Mouse (Mus musculus): ENCODE measurements around the gene Mrpl4. TPM values are rescaled to one million over a fixed set of nuclear protein-coding genes. Genes with fewer than 3 reads are reported as not detected.

The Mrpl4 gene
- total and polyA plus RNA-seq, 3 experiments: 38.4 to 129 (median 39.1) TPM

GRCm38 (mm10) chr9:20975431-20976215, 26.9 kb upstream of the Mrpl4 start:
- Histone ChIP-seq H3K9me3 (replicated peaks) (no peaks in the 10 kb centered on the region), H3K27me3 (ENCODE audit: insufficient read depth, low read length) (peaks cover 4% of the 10 kb centered on the region; the same call in 1 of the 2 replicates), H3K4me1 (ENCODE audit: insufficient read depth, low read depth, low read length) (peaks cover 69% of the 10 kb centered on the region), H3K4me3 (ENCODE audit: low read depth, low read length) (peak overlapping the region; percentile 81), H3K36me3 (replicated peaks) (peaks cover 10% of the 10 kb centered on the region)
- TF ChIP-seq POLR2AphosphoS5 (IDR thresholded peaks at IDR 0.05; ENCODE audit: insufficient replicate concordance, low read depth, low read length) (no peak), CTCF (IDR thresholded peaks at IDR 0.05; ENCODE audit: low read depth, low read length) (no peak), GATA1 (IDR thresholded peaks at IDR 0.05; ENCODE audit: borderline replicate concordance, low read length) (no peak), TAL1 (conservative IDR thresholded peaks at IDR 0.05; ENCODE audit: low read depth, low read length) (no peak), GATA2 (IDR thresholded peaks at IDR 0.05; ENCODE audit: borderline replicate concordance, low read depth, low read length) (no peak)
- ATAC-seq (ENCODE audit: extremely low read depth, insufficient number of reproducible peaks, low FRiP score, poor library complexity, severe bottlenecking): no peak; the same call in 1 of the 2 replicates
- peak; percentile 69 for DNase-seq (ENCODE audit: low spot score)

DNA sequence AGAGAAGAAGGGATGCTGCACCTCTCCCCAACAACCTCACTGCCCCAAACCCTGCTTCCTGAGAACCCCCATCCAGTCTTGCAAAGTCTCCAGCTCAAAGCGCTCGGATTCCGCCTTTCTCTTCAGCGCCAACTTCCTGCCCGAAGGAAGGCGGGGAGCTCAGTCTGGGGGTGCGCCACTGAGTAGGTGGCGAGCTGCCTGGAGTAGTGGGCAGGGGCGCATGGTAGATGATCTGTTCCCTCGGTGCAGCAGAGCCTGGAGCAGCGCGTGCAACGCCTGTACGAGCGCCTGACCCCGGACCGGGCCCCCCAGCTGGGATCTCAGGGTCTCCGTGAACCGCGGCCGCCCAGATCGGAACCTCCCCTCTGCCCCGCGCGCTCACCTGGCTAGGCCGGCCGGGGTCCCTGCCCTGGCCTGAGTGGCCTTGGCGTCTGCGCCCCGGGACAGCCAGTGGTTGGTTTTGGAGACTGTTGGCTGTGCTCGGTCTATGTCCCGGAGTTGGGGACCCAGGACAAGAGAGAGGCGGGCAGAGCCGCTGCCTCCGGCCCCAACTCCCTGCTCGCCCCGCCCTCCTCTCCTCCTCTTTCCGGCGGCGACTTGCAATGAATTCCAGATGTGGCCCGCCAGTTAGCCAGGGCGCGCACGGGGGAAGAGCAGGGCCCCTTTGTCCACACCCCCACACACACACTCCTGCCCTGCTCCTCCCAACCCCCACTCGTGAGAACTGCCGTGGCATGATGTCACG, 26.1 kb upstream of the Mrpl4 start, which contains the start of gene S1pr2:
Gene S1pr2, minus strand, starts transcription at position 566 of the 745 bp plus-strand sequence.
- H3K4me3 ChIP-seq (ENCODE audit: low read depth, low read length): peak within 1 kb of the TSS; percentile 81
- no peaks in the 10 kb centered on the region for H3K9me3 ChIP-seq (replicated peaks)
- DNase-seq (ENCODE audit: low spot score) (peak; percentile 82), ATAC-seq (ENCODE audit: extremely low read depth, insufficient number of reproducible peaks, low FRiP score, poor library complexity, severe bottlenecking) (peak; percentile 68)
- H3K4me1 ChIP-seq (ENCODE audit: insufficient read depth, low read depth, low read length): peaks cover 69% of the 10 kb centered on the region
- peaks cover 7% of the 10 kb centered on the region; the same call in 1 of the 2 replicates for H3K27me3 ChIP-seq (ENCODE audit: insufficient read depth, low read length)
- peaks cover 10% of the 10 kb centered on the region for H3K36me3 ChIP-seq (replicated peaks)
- TF ChIP-seq CTCF (IDR thresholded peaks at IDR 0.05; ENCODE audit: low read depth, low read length) (no peak), POLR2AphosphoS5 (IDR thresholded peaks at IDR 0.05; ENCODE audit: insufficient replicate concordance, low read depth, low read length) (no peak), GATA1 (IDR thresholded peaks at IDR 0.05; ENCODE audit: borderline replicate concordance, low read length) (no peak)

DNA sequence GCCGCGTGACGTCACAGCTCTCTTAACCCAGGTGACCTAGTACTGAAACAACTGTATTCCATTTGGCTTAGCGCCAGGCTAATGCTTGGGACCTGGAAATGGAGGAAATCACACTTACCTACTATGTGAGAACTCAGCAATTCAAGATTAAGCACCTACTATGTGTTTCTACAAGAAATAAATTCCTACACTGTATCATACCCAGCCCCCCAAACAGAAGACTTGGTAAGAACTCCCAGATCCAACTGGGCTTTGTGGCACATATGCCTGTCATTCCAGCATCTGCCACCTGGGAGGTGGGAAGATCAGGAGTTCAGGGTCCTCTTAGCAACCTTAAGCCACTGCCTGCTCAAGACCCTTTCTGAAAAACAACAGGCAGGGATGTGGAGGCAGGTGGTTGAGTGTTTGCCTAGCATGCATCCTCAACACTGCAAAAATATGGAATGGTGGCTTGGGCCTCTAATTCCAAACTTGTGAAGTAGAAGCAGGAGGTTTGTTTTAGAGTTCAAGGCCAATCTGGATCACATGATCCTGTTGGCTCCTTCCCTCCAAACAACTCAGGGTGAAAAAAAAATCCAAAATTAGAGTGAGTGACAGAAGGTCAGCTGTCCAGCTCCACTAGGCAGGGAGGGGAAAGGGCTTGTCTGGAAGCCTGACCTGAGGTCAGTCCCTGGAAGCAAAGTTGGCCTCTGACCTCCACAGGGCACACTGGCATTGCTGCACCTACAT, 25.4 kb upstream of the Mrpl4 start:
- H3K27me3 ChIP-seq (ENCODE audit: insufficient read depth, low read length): peaks cover 11% of the 10 kb centered on the region; the same call in 1 of the 2 replicates
- H3K4me3 ChIP-seq (ENCODE audit: low read depth, low read length): peak overlapping the region; percentile 81
- no peak for DNase-seq (ENCODE audit: low spot score)
- no peaks in the 10 kb centered on the region for H3K9me3 ChIP-seq (replicated peaks)
- H3K36me3 ChIP-seq (replicated peaks): peaks cover 9% of the 10 kb centered on the region
- peaks cover 66% of the 10 kb centered on the region for H3K4me1 ChIP-seq (ENCODE audit: insufficient read depth, low read depth, low read length)
- ATAC-seq (ENCODE audit: extremely low read depth, insufficient number of reproducible peaks, low FRiP score, poor library complexity, severe bottlenecking): no peak
- no peak for TF ChIP-seq GATA1 (IDR thresholded peaks at IDR 0.05; ENCODE audit: borderline replicate concordance, low read length)
- no peak for TF ChIP-seq POLR2AphosphoS5 (IDR thresholded peaks at IDR 0.05; ENCODE audit: insufficient replicate concordance, low read depth, low read length)
- TF ChIP-seq CTCF (IDR thresholded peaks at IDR 0.05; ENCODE audit: low read depth, low read length): no peak
- TF ChIP-seq GATA2 (IDR thresholded peaks at IDR 0.05; ENCODE audit: borderline replicate concordance, low read depth, low read length): no peak
- TF ChIP-seq TAL1 (conservative IDR thresholded peaks at IDR 0.05; ENCODE audit: low read depth, low read length): no peak

GRCm38 (mm10) chr9:20978409-20979095, 24.0 kb upstream of the Mrpl4 start:
- H3K9me3 ChIP-seq (replicated peaks): no peaks in the 10 kb centered on the region
- no peaks in the 10 kb centered on the region for H3K36me3 ChIP-seq (replicated peaks)
- TF ChIP-seq POLR2AphosphoS5 (IDR thresholded peaks at IDR 0.05; ENCODE audit: insufficient replicate concordance, low read depth, low read length) (no peak), GATA2 (IDR thresholded peaks at IDR 0.05; ENCODE audit: borderline replicate concordance, low read depth, low read length) (no peak), GATA1 (IDR thresholded peaks at IDR 0.05; ENCODE audit: borderline replicate concordance, low read length) (no peak), CTCF (IDR thresholded peaks at IDR 0.05; ENCODE audit: low read depth, low read length) (no peak), TAL1 (conservative IDR thresholded peaks at IDR 0.05; ENCODE audit: low read depth, low read length) (no peak)
- DNase-seq (ENCODE audit: low spot score) (no peak), ATAC-seq (ENCODE audit: extremely low read depth, insufficient number of reproducible peaks, low FRiP score, poor library complexity, severe bottlenecking) (no peak)
- peaks cover 14% of the 10 kb centered on the region; the same call in 1 of the 2 replicates for H3K27me3 ChIP-seq (ENCODE audit: insufficient read depth, low read length)
- H3K4me1 ChIP-seq (ENCODE audit: insufficient read depth, low read depth, low read length): peaks cover 58% of the 10 kb centered on the region
- H3K4me3 ChIP-seq (ENCODE audit: low read depth, low read length): no peak overlapping the region

DNA sequence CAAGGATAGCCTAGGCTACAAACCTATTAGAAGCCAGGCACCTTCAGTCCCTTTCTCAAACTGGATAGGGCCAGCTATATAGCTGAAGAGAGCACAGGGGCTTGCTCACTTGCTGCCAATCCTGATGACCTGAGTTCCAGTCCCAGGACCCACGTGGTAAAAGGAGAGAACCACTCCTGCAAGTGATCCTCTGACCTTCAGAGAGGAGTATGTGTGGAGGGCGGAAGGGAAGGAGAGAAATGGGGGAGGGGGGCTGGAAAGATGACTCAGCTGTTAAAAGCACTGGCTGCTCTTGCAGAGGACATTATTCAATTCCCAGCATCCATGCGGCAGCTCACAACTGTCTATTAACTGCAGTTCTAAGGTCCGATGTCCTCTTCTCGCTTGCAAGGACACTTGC, 23.4 kb upstream of the Mrpl4 start:
- DNase-seq (ENCODE audit: low spot score): no peak
- TF ChIP-seq GATA2 (IDR thresholded peaks at IDR 0.05; ENCODE audit: borderline replicate concordance, low read depth, low read length): no peak
- no peak for TF ChIP-seq CTCF (IDR thresholded peaks at IDR 0.05; ENCODE audit: low read depth, low read length)
- TF ChIP-seq TAL1 (conservative IDR thresholded peaks at IDR 0.05; ENCODE audit: low read depth, low read length): no peak
- no peak for TF ChIP-seq POLR2AphosphoS5 (IDR thresholded peaks at IDR 0.05; ENCODE audit: insufficient replicate concordance, low read depth, low read length)
- TF ChIP-seq GATA1 (IDR thresholded peaks at IDR 0.05; ENCODE audit: borderline replicate concordance, low read length): no peak
- Histone ChIP-seq H3K36me3 (replicated peaks) (no peaks in the 10 kb centered on the region), H3K4me3 (ENCODE audit: low read depth, low read length) (no peak overlapping the region), H3K4me1 (ENCODE audit: insufficient read depth, low read depth, low read length) (peaks cover 52% of the 10 kb centered on the region), H3K27me3 (ENCODE audit: insufficient read depth, low read length) (peaks cover 14% of the 10 kb centered on the region; the same call in 1 of the 2 replicates), H3K9me3 (replicated peaks) (no peaks in the 10 kb centered on the region)
- ATAC-seq (ENCODE audit: extremely low read depth, insufficient number of reproducible peaks, low FRiP score, poor library complexity, severe bottlenecking): no peak
